Mouse (Mus musculus): ENCODE data around the gene 6330403K07Rik.

The 6330403K07Rik gene

GRCm38 (mm10) chr11:70982557-70983228, 50.6 kb downstream of the 6330403K07Rik start, which contains the start of gene C1qbp:
C1qbp (minus strand) TSS chr11:70983026.
- peak; percentile 96 for DNase-seq (ENCODE audit: low spot score)

GRCm38 (mm10) chr11:70982030-70982429, 51.3 kb downstream of the 6330403K07Rik start:
- no peak for DNase-seq (ENCODE audit: low spot score)
